Mouse (Mus musculus) hindlimb bud, embryonic 11.5 days (tissue): ENCODE data around the gene Ankrd63.
"Not testable (repeated sequence)": the region's sequence is repeated elsewhere in the genome, so short reads cannot be mapped to it uniquely, and the experiment has no call there.

Experiments used
- DNase-seq: peaks from one replicate; pipeline ENCODE4 v3.0.0-alpha.2; 2012; ENCODE audit warnings: low read depth, low spot score; ENCODE audit errors: extremely low spot score

Ankrd63 gene

GRCm38 (mm10) chr2:118663804-118664766, 39.7 kb downstream of the Ankrd63 start:
- no peak for DNase-seq

- DNase-seq: no peak
Observed at GRCm38 (mm10) chr2:118662902-118663803, 40.6 kb downstream of the Ankrd63 start, which contains the start of gene Pak6. TSS of gene Pak6 (plus strand) at chr2:118663303.

- no peak for DNase-seq
Observed at GRCm38 (mm10) chr2:118661891-118662290, 41.9 kb downstream of the Ankrd63 start.

DNA sequence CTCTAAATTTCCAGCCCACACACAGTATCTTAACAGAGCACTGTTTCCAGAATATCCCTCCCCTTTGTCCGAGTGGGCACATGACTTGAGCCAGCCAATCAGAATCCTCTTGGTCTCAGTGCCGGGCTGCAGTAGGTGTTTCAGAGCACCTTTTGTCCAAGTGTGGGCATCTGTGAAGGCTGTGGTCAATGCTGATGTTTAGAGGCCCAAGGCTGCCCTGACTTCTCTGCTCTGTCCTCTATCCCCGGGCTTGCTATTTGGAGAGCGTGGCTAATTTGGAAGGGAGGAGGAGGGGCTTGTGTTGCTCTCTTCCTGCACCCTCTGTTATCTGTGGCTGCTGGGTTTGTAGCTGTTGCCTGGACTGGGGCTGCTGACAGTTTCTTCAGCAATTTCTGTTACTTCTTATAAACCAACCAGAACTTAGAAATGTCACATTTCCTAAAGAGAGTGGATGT, 43.7 kb downstream of the Ankrd63 start:
- peak; percentile 41 for DNase-seq

- DNase-seq: no peak
Observed at GRCm38 (mm10) chr2:118659493-118659892, 44.3 kb downstream of the Ankrd63 start.

DNA sequence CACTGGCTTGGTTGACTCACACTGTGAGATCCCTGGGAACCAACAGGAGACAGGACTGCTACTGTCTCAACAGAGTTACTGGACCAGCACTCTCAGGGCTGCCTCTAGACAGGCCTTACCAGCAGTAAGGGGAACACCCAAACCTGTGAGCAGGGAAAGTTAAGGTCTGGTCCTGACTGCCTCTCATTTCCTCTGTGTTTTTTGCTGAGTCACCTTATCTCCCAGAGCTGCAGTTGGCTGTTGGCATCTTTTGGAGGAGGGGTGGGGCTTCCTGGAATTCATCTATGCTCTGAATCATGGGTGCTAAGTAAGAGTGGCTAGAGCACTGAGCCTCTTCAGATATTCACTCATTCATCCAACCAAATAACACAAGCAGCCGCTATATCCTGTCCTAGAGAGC, 44.7 kb downstream of the Ankrd63 start:
- no peak for DNase-seq

GRCm38 (mm10) chr2:118658457-118658856, 45.3 kb downstream of the Ankrd63 start:
- no peak for DNase-seq

DNA sequence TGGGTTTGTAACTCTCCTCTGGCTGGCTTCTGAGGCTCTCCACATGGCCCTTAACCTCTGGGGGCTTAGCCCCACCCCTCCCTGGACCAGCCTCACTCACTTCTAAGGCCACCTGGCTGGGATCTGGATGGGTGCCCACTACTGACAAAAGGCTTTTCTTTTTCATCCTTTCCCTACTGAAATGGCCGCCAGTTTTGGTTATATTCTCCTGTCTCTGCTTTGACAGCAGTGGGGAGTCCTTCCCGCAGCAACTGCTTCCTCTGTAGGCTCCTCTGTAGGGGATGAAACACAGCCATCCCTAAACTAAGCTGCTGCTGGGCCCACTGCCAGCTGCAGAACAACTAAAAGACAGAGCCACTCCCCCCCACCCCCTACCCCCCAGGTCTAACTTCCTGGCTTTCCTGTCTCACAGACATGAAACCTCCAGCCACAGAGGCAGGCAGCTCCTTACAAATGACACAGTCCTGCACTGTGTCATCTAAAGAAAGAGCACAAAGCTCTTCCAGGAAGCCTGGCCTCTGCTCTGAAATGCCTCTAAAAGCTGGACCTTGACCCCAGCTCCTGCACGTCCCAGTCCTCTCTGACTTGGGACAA, 47.0 kb downstream of the Ankrd63 start:
- DNase-seq: no peak

- DNase-seq: not testable (repeated sequence)
Observed at GRCm38 (mm10) chr2:118650697-118651096, 53.1 kb downstream of the Ankrd63 start.
